Mouse (Mus musculus) embryonic facial prominence, embryonic 11.5 days (tissue): ENCODE results near the gene Amh. TPM values are rescaled to one million over a fixed set of nuclear protein-coding genes. Genes with fewer than 3 reads are reported as not detected.

Experiments
- ATAC-seq: fragments of 200-750 bp; cut with Nextera tagmentation; replicated peaks from 2 replicates; pipeline ENCODE4 v1.8.0; 2017; ENCODE audit warnings: low read depth; ENCODE audit not compliant: insufficient number of reproducible peaks, low FRiP score, low TSS enrichment
- DNase-seq: peaks from one replicate; pipeline ENCODE4 v3.0.0-alpha.2; 2015; ENCODE audit warnings: low spot score
- H3K27ac ChIP-seq: fragments of 300-500 bp; sonication (generic); replicated peaks from 2 replicates; pipeline ENCODE4 v1.5.1; 2014; ENCODE audit warnings: mild to moderate bottlenecking, low read depth, low read length, control low read depth
- H3K27me3 ChIP-seq: fragments of 300-500 bp; sonication (generic); 2 replicates; pipeline ENCODE4 v1.6.1; 2014; ENCODE audit warnings: mild to moderate bottlenecking, low read length, moderate library complexity, mixed read lengths; ENCODE audit not compliant: control insufficient read depth, insufficient read depth
- H3K36me3 ChIP-seq: fragments of 300-500 bp; sonication (generic); replicated peaks from 2 replicates; pipeline ENCODE4 v1.6.1; 2014; ENCODE audit warnings: low read depth, mild to moderate bottlenecking, low read length, moderate library complexity, mixed read lengths; ENCODE audit not compliant: control insufficient read depth, insufficient read depth
- H3K4me1 ChIP-seq: fragments of 300-500 bp; sonication (generic); 2 replicates; pipeline ENCODE4 v1.6.1; 2014; ENCODE audit warnings: low read length, mixed read lengths; ENCODE audit not compliant: control insufficient read depth, insufficient read depth
- H3K4me2 ChIP-seq: fragments of 300-500 bp; sonication (generic); 2 replicates; pipeline ENCODE4 v1.6.1; 2014; ENCODE audit warnings: low read depth, mild to moderate bottlenecking, control low read depth, low read length, moderate library complexity
- H3K4me3 ChIP-seq: fragments of 300-500 bp; sonication (generic); 2 replicates; pipeline ENCODE4 v1.5.1; 2014; ENCODE audit warnings: low read depth, low read length, control low read depth
- H3K9ac ChIP-seq: fragments of 300-500 bp; sonication (generic); replicated peaks from 2 replicates; pipeline ENCODE4 v1.6.1; 2014; ENCODE audit warnings: mild to moderate bottlenecking, control low read depth, low read length
- H3K9me3 ChIP-seq: fragments of 300-500 bp; sonication (generic); replicated peaks from 2 replicates; pipeline ENCODE4 v1.6.1; 2016; ENCODE audit warnings: mild to moderate bottlenecking, low read length, inconsistent platforms, mixed read lengths; ENCODE audit not compliant: control insufficient read depth
- WGBS: fragments of 180-500 bp; shearing (Covaris S2); extraction: QIAGEN DNeasy Blood & Tissue Kit; methylation state at CpG from one replicate; pipeline ENCODE4 v1.1.7; 2014; 5-methylcytosine and 5-hydroxymethylcytosine counted together
- polyA plus RNA-seq: library from polyadenylated mRNA; unstranded; fragments of >200 nt; fragmentation: Nextera tagmentation; extraction: Ambion mirVana; gene quantifications from 2 replicates; pipeline ENCODE4 v1.2.1, GENCODE M21; 2014

Gene Amh
- not detected in 2 replicates for polyA plus RNA-seq

- H3K4me2 ChIP-seq: no peak within 1 kb of the TSS
- no peak within 1 kb of the TSS for H3K4me3 ChIP-seq
- no peak within 1 kb of the TSS for H3K27ac ChIP-seq
- DNase-seq (no peak), ATAC-seq (no peak)
- H3K27me3 ChIP-seq: peaks cover 5% of the 10 kb centered on the region
- 64% methylated on average over 6 of the region's 6 CpGs for WGBS
- H3K9ac ChIP-seq: no peak within 1 kb of the TSS
- no peaks in the 10 kb centered on the region for H3K9me3 ChIP-seq
- peaks cover 20% of the 10 kb centered on the region for H3K36me3 ChIP-seq
- peaks cover 11% of the 10 kb centered on the region for H3K4me1 ChIP-seq
Measured at GRCm38 (mm10) chr10:80804916-80805315, at the start of gene Amh. Gene Amh, plus strand, starts transcription at chr10:80805243.

GRCm38 (mm10) chr10:80755291-80756015 is 49.6 kb upstream of the Amh start:
- Histone ChIP-seq H3K4me3 (peak overlapping the region; percentile 79), H3K36me3 (no peaks in the 10 kb centered on the region), H3K4me2 (peak overlapping the region; percentile 65), H3K4me1 (peaks cover 12% of the 10 kb centered on the region), H3K27me3 (no peaks in the 10 kb centered on the region), H3K9me3 (no peaks in the 10 kb centered on the region), H3K27ac (peak overlapping the region; percentile 44; the same call in 1 of the 2 replicates), H3K9ac (peak overlapping the region; percentile 90)
- no peak for ATAC-seq
- WGBS: under 1% methylated on average over 44 of the region's 75 CpGs
- DNase-seq: no peak

GRCm38 (mm10) chr10:80756099-80756498 is 48.9 kb upstream of the Amh start:
- Histone ChIP-seq H3K27me3 (no peaks in the 10 kb centered on the region), H3K9ac (peak overlapping the region; percentile 90), H3K4me3 (peak overlapping the region; percentile 79), H3K9me3 (no peaks in the 10 kb centered on the region), H3K4me1 (peaks cover 12% of the 10 kb centered on the region), H3K4me2 (peak overlapping the region; percentile 65), H3K36me3 (no peaks in the 10 kb centered on the region), H3K27ac (no peak overlapping the region)
- ATAC-seq (no peak), DNase-seq (no peak)
- WGBS: 28% methylated on average over 3 of the region's 3 CpGs

- 74% methylated on average over 2 of the region's 2 CpGs for WGBS
- Histone ChIP-seq H3K9me3 (no peaks in the 10 kb centered on the region), H3K4me1 (peaks cover 12% of the 10 kb centered on the region)
Measured at GRCm38 (mm10) chr10:80756509-80756908, 48.5 kb upstream of the Amh start.

GRCm38 (mm10) chr10:80756967-80757366 is 48.1 kb upstream of the Amh start:
- Histone ChIP-seq H3K27me3 (no peaks in the 10 kb centered on the region), H3K4me1 (peaks cover 12% of the 10 kb centered on the region), H3K27ac (no peak overlapping the region), H3K4me2 (peak overlapping the region; percentile 65; the same call in 1 of the 2 replicates), H3K9ac (peak overlapping the region; percentile 90), H3K4me3 (no peak overlapping the region; the same call in 1 of the 2 replicates), H3K36me3 (no peaks in the 10 kb centered on the region), H3K9me3 (no peaks in the 10 kb centered on the region)
- DNase-seq (no peak), ATAC-seq (no peak)
- WGBS: 73% methylated on average over 4 of the region's 4 CpGs

More at GRCm38 (mm10) chr10:80756509-80756908, 48.5 kb upstream of the Amh start:
- Histone ChIP-seq H3K27me3 (no peaks in the 10 kb centered on the region), H3K4me2 (peak overlapping the region; percentile 65), H3K9ac (peak overlapping the region; percentile 90), H3K36me3 (no peaks in the 10 kb centered on the region), H3K27ac (no peak overlapping the region), H3K4me3 (peak overlapping the region; percentile 79)
- ATAC-seq (no peak), DNase-seq (no peak)

- H3K4me1 ChIP-seq: peaks cover 12% of the 10 kb centered on the region
- no peaks in the 10 kb centered on the region for H3K36me3 ChIP-seq
- ATAC-seq (no peak), DNase-seq (peak; percentile 71)
- no peak overlapping the region for H3K4me3 ChIP-seq
- no peaks in the 10 kb centered on the region for H3K9me3 ChIP-seq
- H3K27me3 ChIP-seq: no peaks in the 10 kb centered on the region
- no peak overlapping the region for H3K4me2 ChIP-seq
- no peak overlapping the region for H3K9ac ChIP-seq
- WGBS: 37% methylated on average over 5 of the region's 5 CpGs
- H3K27ac ChIP-seq: no peak overlapping the region
Measured at GRCm38 (mm10) chr10:80757717-80758116, 47.3 kb upstream of the Amh start.

- peaks cover 12% of the 10 kb centered on the region for H3K4me1 ChIP-seq
- H3K36me3 ChIP-seq: no peaks in the 10 kb centered on the region
- WGBS: 81% methylated on average over 7 of the region's 7 CpGs
- H3K9ac ChIP-seq: no peak overlapping the region
- no peak for ATAC-seq
- H3K9me3 ChIP-seq: no peaks in the 10 kb centered on the region
- H3K27me3 ChIP-seq: no peaks in the 10 kb centered on the region
- no peak overlapping the region for H3K27ac ChIP-seq
- H3K4me2 ChIP-seq: no peak overlapping the region
- no peak for DNase-seq
- H3K4me3 ChIP-seq: no peak overlapping the region
Measured at GRCm38 (mm10) chr10:80758651-80759050, 46.4 kb upstream of the Amh start.
